Mouse (Mus musculus) erythroblast, embryonic 14.5 days (primary cell): Measurements from ENCODE around the gene Angpt4.

Source experiments
- GATA1 ChIP-seq: IDR thresholded peaks from 2 replicates; pipeline ENCODE4 v1.6.1; 2012; ENCODE audit warnings: low read length, inconsistent platforms, mixed read lengths
- TAL1 ChIP-seq: IDR thresholded peaks from 3 replicates; pipeline ENCODE4 v1.6.1; 2012; ENCODE audit warnings: low read length, inconsistent platforms, mixed read lengths

GRCm38 (mm10) chr2:151963319-151963718 is 52.3 kb downstream of the Angpt4 start:
- no peak for TF ChIP-seq GATA1
- TF ChIP-seq TAL1: no peak
